Mouse (Mus musculus) heart, adult 10 weeks (tissue): ENCODE results near the gene Usp43. TPM values are rescaled to one million over a fixed set of nuclear protein-coding genes. Genes with fewer than 3 reads are reported as not detected.

Experiments
- polyA plus RNA-seq: library from polyadenylated mRNA; stranded (reverse); fragments of 350-450 nt; fragmentation: Illumina TruSeq; extraction: RNeasy Lipid Tissue Mini Kit (QIAGEN cat#74804); gene quantifications from one replicate; pipeline ENCODE4 v1.2.3, GENCODE M21; 2014; ENCODE audit warnings: low read depth, low replicate concordance

The Usp43 gene
- polyA plus RNA-seq, result 1.2 TPM

GRCm38 (mm10) chr11:67921827-67922754 lies at the start of gene Usp43:
Usp43 (minus strand) TSS chr11:67922153.

GRCm38 (mm10) chr11:67965905-67966878 lies 44.2 kb upstream of the Usp43 start, which contains the start of gene Stx8:
Stx8 (plus strand) TSS chr11:67966193.

GRCm38 (mm10) chr11:67965242-67965883 lies 43.4 kb upstream of the Usp43 start, which contains the start of gene Cfap52:
Cfap52 (minus strand) TSS chr11:67965651.

Other genes starting within 250 kb of the Usp43 start
- gene Rcvrn, start 226.8 kb downstream of the Usp43 start, polyA plus RNA-seq, result not detected
- not detected for gene Glp2r, start 151.0 kb downstream of the Usp43 start, polyA plus RNA-seq
- gene Gsg1l2, start 147.5 kb downstream of the Usp43 start, polyA plus RNA-seq, result not detected
- gene Dhrs7c, start 124.0 kb downstream of the Usp43 start, polyA plus RNA-seq, result 263 TPM
- not detected for gene Cfap52, start 43.5 kb upstream of the Usp43 start, polyA plus RNA-seq
- 24.8 TPM for gene Stx8, start 44.0 kb upstream of the Usp43 start, polyA plus RNA-seq